Mouse (Mus musculus): ENCODE results near the gene Sdk1. TPM values are rescaled to one million over a fixed set of nuclear protein-coding genes. Genes with fewer than 3 reads are reported as not detected.

Gene Sdk1
- polyA plus RNA-seq, 1 experiment from 2014 or later = 1.7 TPM

GRCm38 (mm10) chr5:142061781-142062180 is 820.5 kb downstream of the Sdk1 start:
- 80% methylated on average over 4 of the region's 4 CpGs for WGBS
- Histone ChIP-seq H3K27ac (replicated peaks) (no peak overlapping the region), H3K27me3 (no peaks in the 10 kb centered on the region), H3K4me1 (no peaks in the 10 kb centered on the region), H3K4me2 (replicated peaks) (no peak overlapping the region), H3K36me3 (no peaks in the 10 kb centered on the region), H3K9me3 (0 out of 2 replicates have a peak, but pooled peaks cover 3% of the 10 kb centered on the region), H3K4me3 (no peak overlapping the region), H3K9ac (replicated peaks) (no peak overlapping the region)
- no peak for ATAC-seq (ENCODE audit: low FRiP score, low read depth)

DNA sequence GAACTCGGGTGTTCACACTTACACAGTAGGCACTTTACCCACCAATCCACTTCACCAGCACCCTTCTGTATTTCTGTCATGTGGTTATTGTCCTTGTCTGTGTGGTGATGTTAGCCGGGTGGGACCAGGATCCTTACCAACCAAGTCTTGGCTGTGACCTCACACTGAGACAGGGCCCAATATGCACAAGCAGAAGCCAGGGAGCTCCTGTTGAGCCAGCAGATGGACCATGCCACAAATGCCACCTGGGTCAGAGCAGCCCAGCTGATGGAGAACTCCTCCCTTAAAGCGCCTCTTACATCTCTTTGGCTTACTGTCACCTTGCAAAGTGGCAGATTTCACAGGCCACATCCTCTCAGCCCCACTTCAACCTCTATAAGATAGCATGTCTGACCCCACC is 830.0 kb downstream of the Sdk1 start:
- Histone ChIP-seq H3K27me3 (no peaks in the 10 kb centered on the region), H3K9me3 (peaks cover 2% of the 10 kb centered on the region; the same call in 1 of the 2 replicates), H3K4me2 (replicated peaks) (no peak overlapping the region), H3K27ac (replicated peaks) (no peak overlapping the region), H3K36me3 (no peaks in the 10 kb centered on the region), H3K4me3 (no peak overlapping the region), H3K4me1 (peaks cover 12% of the 10 kb centered on the region), H3K9ac (replicated peaks) (no peak overlapping the region)
- WGBS = 95% methylated on average over 3 of the region's 3 CpGs
- no peak for ATAC-seq (ENCODE audit: low FRiP score, low read depth)

DNA sequence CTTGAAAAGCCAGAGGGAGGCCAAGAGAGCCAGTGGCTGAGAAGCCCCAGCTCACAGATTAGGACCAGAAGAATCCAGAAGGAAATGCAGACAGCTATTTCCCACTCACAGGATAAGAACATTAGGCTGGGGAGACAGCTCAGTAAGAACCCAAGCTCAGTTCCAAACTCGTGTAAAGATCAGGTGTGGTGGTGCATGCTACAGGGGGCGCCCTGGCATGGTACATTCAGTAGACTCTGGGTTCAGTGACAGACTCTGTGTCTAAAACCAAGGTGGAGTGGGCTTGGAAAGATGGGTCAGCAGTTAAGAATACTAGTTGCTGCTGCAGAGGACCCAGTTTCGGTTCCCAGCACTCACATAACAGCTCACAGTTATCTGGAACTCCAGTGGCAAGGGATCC is 832.6 kb downstream of the Sdk1 start:
- Histone ChIP-seq H3K9ac (replicated peaks) (no peak overlapping the region), H3K9me3 (peaks cover 2% of the 10 kb centered on the region; the same call in 1 of the 2 replicates), H3K4me2 (replicated peaks) (no peak overlapping the region), H3K4me1 (peaks cover 12% of the 10 kb centered on the region), H3K36me3 (no peaks in the 10 kb centered on the region), H3K27ac (replicated peaks) (no peak overlapping the region), H3K27me3 (no peaks in the 10 kb centered on the region), H3K4me3 (no peak overlapping the region)
- WGBS = 87% methylated on average over 3 of the region's 3 CpGs
- no peak for ATAC-seq (ENCODE audit: low FRiP score, low read depth)

GRCm38 (mm10) chr5:142074561-142075500 is 833.5 kb downstream of the Sdk1 start:
- Histone ChIP-seq H3K4me2 (replicated peaks) (no peak overlapping the region), H3K4me3 (no peak overlapping the region), H3K27me3 (no peaks in the 10 kb centered on the region), H3K9ac (replicated peaks) (no peak overlapping the region), H3K27ac (replicated peaks) (no peak overlapping the region), H3K36me3 (no peaks in the 10 kb centered on the region), H3K9me3 (no peaks in the 10 kb centered on the region), H3K4me1 (peaks cover 12% of the 10 kb centered on the region)
- WGBS = 56% methylated on average over 13 of the region's 13 CpGs
- ATAC-seq (ENCODE audit: low FRiP score, low read depth) = no peak

- Histone ChIP-seq H3K27ac (replicated peaks) (no peak overlapping the region), H3K4me2 (replicated peaks) (no peak overlapping the region), H3K9ac (replicated peaks) (no peak overlapping the region), H3K4me1 (no peaks in the 10 kb centered on the region), H3K27me3 (no peaks in the 10 kb centered on the region), H3K9me3 (no peaks in the 10 kb centered on the region), H3K4me3 (no peak overlapping the region), H3K36me3 (no peaks in the 10 kb centered on the region)
- ATAC-seq (ENCODE audit: low FRiP score, low read depth) = no peak
- WGBS = 94% methylated on average over 3 of the region's 3 CpGs
Measured at GRCm38 (mm10) chr5:142080661-142081060, 839.4 kb downstream of the Sdk1 start.

DNA sequence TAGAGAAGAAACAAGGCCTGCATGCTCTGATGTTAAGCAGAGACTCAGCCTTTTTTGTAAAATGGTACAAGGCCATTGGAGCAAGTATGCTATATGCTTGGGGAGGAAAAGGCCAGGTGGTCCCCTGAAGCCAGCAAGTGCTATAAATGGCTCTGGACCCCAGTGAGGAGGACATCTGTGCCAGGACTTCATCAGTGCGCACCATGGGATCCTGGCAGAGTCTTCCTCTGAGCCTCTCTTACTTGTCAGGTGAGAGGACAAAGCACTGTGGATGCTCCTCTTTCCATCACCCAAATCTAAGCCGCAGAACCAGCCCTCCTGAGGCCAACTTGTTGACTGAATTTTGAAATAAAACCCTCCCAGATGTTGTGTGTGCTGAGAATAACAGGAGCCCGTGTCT is 839.8 kb downstream of the Sdk1 start:
- Histone ChIP-seq H3K27ac (replicated peaks) (no peak overlapping the region), H3K9me3 (no peaks in the 10 kb centered on the region), H3K4me1 (no peaks in the 10 kb centered on the region), H3K27me3 (no peaks in the 10 kb centered on the region), H3K36me3 (no peaks in the 10 kb centered on the region), H3K9ac (replicated peaks) (no peak overlapping the region), H3K4me3 (no peak overlapping the region), H3K4me2 (replicated peaks) (no peak overlapping the region)
- ATAC-seq (ENCODE audit: low FRiP score, low read depth) = no peak
- 96% methylated on average over 3 of the region's 3 CpGs for WGBS

DNA sequence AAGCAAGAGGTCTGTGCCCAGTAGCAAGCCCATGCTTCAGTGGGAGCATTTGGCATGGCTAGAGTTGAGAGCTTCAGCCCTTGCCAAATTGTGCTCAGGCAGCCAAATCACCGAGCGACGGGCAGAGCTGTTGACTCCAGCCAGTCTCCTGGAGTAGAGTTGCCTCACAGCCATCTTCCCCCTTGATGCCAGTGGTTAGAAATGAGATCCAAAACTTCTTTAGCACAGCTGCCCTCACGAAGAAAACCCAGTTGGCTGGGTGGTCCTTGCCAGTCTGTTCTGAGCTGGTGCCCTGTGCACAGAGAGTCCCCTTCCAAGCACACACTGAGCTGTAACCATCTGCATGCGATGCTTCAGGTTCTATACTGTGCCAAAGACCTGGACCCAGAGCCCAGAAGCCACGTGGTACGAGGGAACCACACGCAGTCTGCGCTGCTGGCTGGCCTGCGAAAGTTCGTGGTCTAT is 855.1 kb downstream of the Sdk1 start:
- no peaks in the 10 kb centered on the region for H3K36me3 ChIP-seq
- H3K4me3 ChIP-seq = no peak overlapping the region
- no peak overlapping the region for H3K9ac ChIP-seq (replicated peaks)
- no peak for ATAC-seq (ENCODE audit: low FRiP score, low read depth)
- WGBS = 93% methylated on average over 11 of the region's 11 CpGs
- H3K27ac ChIP-seq (replicated peaks) = no peak overlapping the region
- H3K9me3 ChIP-seq = 0 out of 2 replicates have a peak, but pooled peaks cover 5% of the 10 kb centered on the region
- H3K4me2 ChIP-seq (replicated peaks) = no peak overlapping the region
- no peaks in the 10 kb centered on the region for H3K4me1 ChIP-seq
- H3K27me3 ChIP-seq = no peaks in the 10 kb centered on the region

GRCm38 (mm10) chr5:142100176-142100575 is 858.9 kb downstream of the Sdk1 start:
- no peak overlapping the region for H3K4me3 ChIP-seq
- 54% methylated on average over 7 of the region's 7 CpGs for WGBS
- no peak overlapping the region for H3K4me2 ChIP-seq (replicated peaks)
- ATAC-seq (ENCODE audit: low FRiP score, low read depth) = no peak
- no peaks in the 10 kb centered on the region for H3K27me3 ChIP-seq
- H3K9ac ChIP-seq (replicated peaks) = no peak overlapping the region
- no peaks in the 10 kb centered on the region for H3K36me3 ChIP-seq
- H3K9me3 ChIP-seq = 0 out of 2 replicates have a peak, but pooled peaks cover 5% of the 10 kb centered on the region
- no peak overlapping the region for H3K27ac ChIP-seq (replicated peaks)
- H3K4me1 ChIP-seq = no peaks in the 10 kb centered on the region

- WGBS = 48% methylated on average over 11 of the region's 11 CpGs
- Histone ChIP-seq H3K9ac (replicated peaks) (no peak overlapping the region), H3K4me3 (no peak overlapping the region), H3K9me3 (no peaks in the 10 kb centered on the region), H3K4me2 (replicated peaks) (no peak overlapping the region), H3K4me1 (peaks cover 5% of the 10 kb centered on the region; the same call in 1 of the 2 replicates), H3K36me3 (no peaks in the 10 kb centered on the region), H3K27me3 (no peaks in the 10 kb centered on the region), H3K27ac (replicated peaks) (peak overlapping the region; percentile 22)
- ATAC-seq (ENCODE audit: low FRiP score, low read depth) = no peak
Measured at GRCm38 (mm10) chr5:142107434-142107833, 866.1 kb downstream of the Sdk1 start.

- no peaks in the 10 kb centered on the region for H3K9me3 ChIP-seq
- H3K4me1 ChIP-seq = peaks cover 18% of the 10 kb centered on the region
- no peaks in the 10 kb centered on the region for H3K36me3 ChIP-seq
- ATAC-seq (ENCODE audit: low FRiP score, low read depth) = no peak
- WGBS = 92% methylated on average over 6 of the region's 6 CpGs
- H3K27ac ChIP-seq (replicated peaks) = no peak overlapping the region
- H3K27me3 ChIP-seq = no peaks in the 10 kb centered on the region
- H3K9ac ChIP-seq (replicated peaks) = no peak overlapping the region
- H3K4me3 ChIP-seq = no peak overlapping the region
- no peak overlapping the region for H3K4me2 ChIP-seq (replicated peaks)
Measured at GRCm38 (mm10) chr5:142111989-142112388, 870.7 kb downstream of the Sdk1 start.

DNA sequence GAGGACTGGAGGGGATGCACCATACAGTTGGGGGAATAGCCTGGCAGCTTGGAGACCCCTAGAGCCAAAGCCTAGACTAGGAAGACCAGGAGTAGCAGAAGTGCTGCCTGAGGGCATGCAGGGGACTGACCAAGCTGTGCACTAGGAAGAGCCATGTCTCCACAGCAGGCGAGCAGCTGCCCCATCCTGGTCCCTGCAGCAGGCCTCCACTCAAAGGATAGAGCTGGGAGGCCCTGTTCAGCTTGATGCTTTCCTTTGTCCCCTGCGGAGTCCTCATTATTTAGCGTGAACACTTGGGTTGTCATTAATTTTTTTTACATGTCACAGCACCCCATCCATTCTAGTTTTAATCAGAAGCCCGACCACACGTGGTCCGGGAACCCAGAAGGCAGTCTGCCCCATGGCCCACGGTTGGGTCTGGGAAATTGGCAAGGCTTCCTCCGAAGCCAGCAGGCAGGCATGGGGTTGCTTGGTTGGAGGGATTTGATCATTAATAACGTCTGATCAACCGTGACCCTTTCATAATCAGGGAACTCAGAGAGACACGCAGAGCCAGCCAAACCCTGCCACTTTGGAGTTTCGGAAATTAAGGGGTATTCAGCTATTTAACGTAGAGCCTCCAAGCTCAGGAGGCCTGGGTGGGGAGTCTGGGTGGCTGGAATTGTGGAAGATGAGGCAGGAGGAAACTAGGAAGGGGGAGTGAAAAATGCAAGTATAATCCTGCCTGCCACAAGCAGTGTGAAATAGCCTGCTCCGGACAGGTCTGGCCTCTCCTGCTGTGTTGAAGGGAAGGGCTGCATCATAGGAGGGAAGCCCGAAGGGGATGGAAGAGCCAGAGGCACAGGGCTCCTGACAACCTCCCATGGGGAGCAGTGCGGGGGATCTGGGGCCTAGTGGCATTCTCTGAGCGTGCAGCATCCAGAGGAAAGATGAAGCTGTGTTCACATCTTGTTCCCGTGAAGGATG is 872.2 kb downstream of the Sdk1 start:
- Histone ChIP-seq H3K9ac (replicated peaks) (no peak overlapping the region), H3K36me3 (no peaks in the 10 kb centered on the region), H3K4me3 (no peak overlapping the region), H3K4me1 (peaks cover 13% of the 10 kb centered on the region), H3K27me3 (peaks cover 7% of the 10 kb centered on the region; the same call in 1 of the 2 replicates), H3K9me3 (no peaks in the 10 kb centered on the region), H3K4me2 (replicated peaks) (no peak overlapping the region), H3K27ac (replicated peaks) (peak overlapping the region; percentile 49)
- 21% methylated on average over 18 of the region's 18 CpGs for WGBS
- ATAC-seq (ENCODE audit: low FRiP score, low read depth) = peak; percentile 74

All from midbrain, embryonic 12.5 days (tissue).